Mouse (Mus musculus) forebrain, postnatal 0 days (tissue): ENCODE data around the gene Mgea5. TPM values are rescaled to one million over a fixed set of nuclear protein-coding genes. Genes with fewer than 3 reads are reported as not detected.
"Not testable (repeated sequence)": the region's sequence is repeated elsewhere in the genome, so short reads cannot be mapped to it uniquely, and the experiment has no call there.

ENCODE experiments used
- ATAC-seq: fragments of 200-750 bp; cut with Nextera tagmentation; 2 replicates; pipeline ENCODE4 v1.8.0; 2017; ENCODE audit warnings: mild to moderate bottlenecking, moderate library complexity
- DNase-seq: peaks from one replicate; pipeline ENCODE4 v3.0.0-alpha.2; 2015
- H3K27ac ChIP-seq: fragments of 300-500 bp; sonication (generic); 2 replicates; pipeline ENCODE4 v1.5.1; 2014; ENCODE audit warnings: low read depth, mild to moderate bottlenecking, antibody characterized with exemption, low read length, moderate library complexity, mixed read lengths
- H3K27me3 ChIP-seq: fragments of 300-500 bp; sonication (generic); 2 replicates; pipeline ENCODE4 v1.6.1; 2014; ENCODE audit warnings: mild to moderate bottlenecking, low read length, mixed read lengths; ENCODE audit not compliant: insufficient read depth
- H3K36me3 ChIP-seq: fragments of 300-500 bp; sonication (generic); 2 replicates; pipeline ENCODE4 v1.6.1; 2014; ENCODE audit warnings: mild to moderate bottlenecking, moderate library complexity; ENCODE audit not compliant: insufficient read depth
- H3K4me1 ChIP-seq: fragments of 300-500 bp; sonication (generic); 2 replicates; pipeline ENCODE4 v1.6.1; 2014; ENCODE audit warnings: antibody characterized with exemption; ENCODE audit not compliant: insufficient read depth
- H3K4me2 ChIP-seq: fragments of 300-500 bp; sonication (generic); 2 replicates; pipeline ENCODE4 v1.6.1; 2014; ENCODE audit warnings: low read depth, mild to moderate bottlenecking, moderate library complexity
- H3K4me3 ChIP-seq: fragments of 300-500 bp; sonication (generic); 2 replicates; pipeline ENCODE4 v1.5.1; 2014; ENCODE audit warnings: low read depth, low read length, mixed read lengths
- H3K9ac ChIP-seq: fragments of 300-500 bp; sonication (generic); 2 replicates; pipeline ENCODE4 v1.6.1; 2014; ENCODE audit warnings: mild to moderate bottlenecking
- H3K9me3 ChIP-seq: fragments of 300-500 bp; sonication (generic); 2 replicates; pipeline ENCODE4 v1.6.1; 2016; ENCODE audit warnings: low read length
- CTCF ChIP-seq: sonication (generic); IDR thresholded peaks from 2 replicates; pipeline ENCODE4 v1.5.1; 2016; ENCODE audit warnings: antibody characterized with exemption, control low read depth, low read depth
- WGBS: fragments of 180-500 bp; shearing (Covaris S2); extraction: QIAGEN DNeasy Blood & Tissue Kit; methylation state at CpG from one replicate; pipeline ENCODE4 v1.1.7; 2014; 5-methylcytosine and 5-hydroxymethylcytosine counted together
- polyA plus RNA-seq: library from polyadenylated mRNA; unstranded; fragments of >200 nt; fragmentation: Nextera tagmentation; extraction: Ambion mirVana; gene quantifications from 2 replicates; pipeline ENCODE4 v1.2.1, GENCODE M21; 2015
- total RNA-seq: library from RNA; depleted of rRNA; stranded (reverse); fragments of >200 nt; gene quantifications from 2 replicates; pipeline ENCODE4 v1.2.3, GENCODE M21; 2014

The Mgea5 gene
- total and polyA plus RNA-seq, 2 experiments from 2014 or later = 67.8 to 247 TPM

- no peaks in the 10 kb centered on the region for H3K36me3 ChIP-seq
- H3K9ac ChIP-seq = no peak overlapping the region
- no peaks in the 10 kb centered on the region for H3K9me3 ChIP-seq
- 0 out of 2 replicates have a peak, but pooled peaks cover 17% of the 10 kb centered on the region for H3K4me1 ChIP-seq
- no peak overlapping the region for H3K4me2 ChIP-seq
- no peaks in the 10 kb centered on the region for H3K27me3 ChIP-seq
- H3K4me3 ChIP-seq = no peak overlapping the region
- no peak overlapping the region for H3K27ac ChIP-seq
- TF ChIP-seq CTCF = no peak
- no peak for ATAC-seq
- WGBS = 74% methylated on average over 12 of the region's 12 CpGs
- no peak for DNase-seq
These were observed 27.5 kb upstream of the Mgea5 start for GRCm38 (mm10) chr19:45811028-45811674.

GRCm38 (mm10) chr19:45807732-45808131, 24.1 kb upstream of the Mgea5 start:
- Histone ChIP-seq H3K4me2 (no peak overlapping the region), H3K4me3 (no peak overlapping the region), H3K4me1 (0 out of 2 replicates have a peak, but pooled peaks cover 7% of the 10 kb centered on the region), H3K36me3 (no peaks in the 10 kb centered on the region), H3K9me3 (no peaks in the 10 kb centered on the region), H3K27me3 (no peaks in the 10 kb centered on the region), H3K9ac (no peak overlapping the region), H3K27ac (no peak overlapping the region)
- WGBS = 94% methylated on average over 4 of the region's 4 CpGs
- ATAC-seq (no peak), DNase-seq (no peak)
- TF ChIP-seq CTCF = no peak

GRCm38 (mm10) chr19:45805817-45806216, 22.2 kb upstream of the Mgea5 start:
- not testable (repeated sequence) for H3K27me3 ChIP-seq, H3K9me3 ChIP-seq, DNase-seq, H3K4me3 ChIP-seq, H3K4me2 ChIP-seq, ATAC-seq, H3K36me3 ChIP-seq, H3K9ac ChIP-seq, H3K27ac ChIP-seq, H3K4me1 ChIP-seq
- 95% methylated on average over 6 of the region's 6 CpGs for WGBS

- no peak overlapping the region for H3K4me3 ChIP-seq
- H3K9ac ChIP-seq = no peak overlapping the region
- DNase-seq (peak; percentile 40), ATAC-seq (peak; percentile 66; the same call in 1 of the 2 replicates)
- no peak overlapping the region for H3K4me2 ChIP-seq
- peak; percentile 85 for TF ChIP-seq CTCF
- no peaks in the 10 kb centered on the region for H3K9me3 ChIP-seq
- no peaks in the 10 kb centered on the region for H3K4me1 ChIP-seq
- no peak overlapping the region for H3K27ac ChIP-seq
- H3K27me3 ChIP-seq = no peaks in the 10 kb centered on the region
- no peaks in the 10 kb centered on the region for H3K36me3 ChIP-seq
- 27% methylated on average over 12 of the region's 12 CpGs for WGBS
These were observed 21.1 kb upstream of the Mgea5 start for GRCm38 (mm10) chr19:45804593-45805368.

- Histone ChIP-seq H3K9ac (no peak overlapping the region), H3K4me2 (no peak overlapping the region), H3K27me3 (no peaks in the 10 kb centered on the region), H3K27ac (no peak overlapping the region), H3K9me3 (no peaks in the 10 kb centered on the region), H3K4me3 (no peak overlapping the region), H3K4me1 (no peaks in the 10 kb centered on the region), H3K36me3 (no peaks in the 10 kb centered on the region)
- ATAC-seq (no peak), DNase-seq (no peak)
- 34% methylated on average over 3 of the region's 4 CpGs for WGBS
- TF ChIP-seq CTCF = no peak
These were observed 19.8 kb upstream of the Mgea5 start for GRCm38 (mm10) chr19:45803408-45803807.

- H3K9me3 ChIP-seq = no peaks in the 10 kb centered on the region
- no peak for TF ChIP-seq CTCF
- ATAC-seq = no peak
- no peak overlapping the region for H3K9ac ChIP-seq
- H3K36me3 ChIP-seq = no peaks in the 10 kb centered on the region
- no peak overlapping the region for H3K4me2 ChIP-seq
- 75% methylated on average over 4 of the region's 4 CpGs for WGBS
- no peaks in the 10 kb centered on the region for H3K4me1 ChIP-seq
- no peak overlapping the region for H3K4me3 ChIP-seq
- no peak for DNase-seq
- no peak overlapping the region for H3K27ac ChIP-seq
- no peaks in the 10 kb centered on the region for H3K27me3 ChIP-seq
These were observed 19.1 kb upstream of the Mgea5 start for GRCm38 (mm10) chr19:45802702-45803101.

- Histone ChIP-seq H3K4me1 (no peaks in the 10 kb centered on the region), H3K4me3 (no peak overlapping the region), H3K4me2 (no peak overlapping the region), H3K27me3 (no peaks in the 10 kb centered on the region), H3K36me3 (no peaks in the 10 kb centered on the region), H3K9ac (no peak overlapping the region), H3K9me3 (no peaks in the 10 kb centered on the region), H3K27ac (no peak overlapping the region)
- TF ChIP-seq CTCF = no peak
- DNase-seq = no peak
- ATAC-seq = no peak
- 79% methylated on average over 15 of the region's 15 CpGs for WGBS
These were observed 13.2 kb upstream of the Mgea5 start for GRCm38 (mm10) chr19:45796879-45797278.
